Mouse (Mus musculus) lung, postnatal 0 days (tissue): Measurements from ENCODE around the gene Sec14l1.

Experiments used
- CTCF ChIP-seq: IDR thresholded peaks from 2 replicates; pipeline ENCODE4 v1.5.1; 2016; ENCODE audit warnings: antibody characterized with exemption, mild to moderate bottlenecking
- EP300 ChIP-seq: IDR thresholded peaks from 2 replicates; pipeline ENCODE4 v1.6.1; 2016; ENCODE audit warnings: antibody characterized with exemption, mild to moderate bottlenecking, control low read depth

DNA sequence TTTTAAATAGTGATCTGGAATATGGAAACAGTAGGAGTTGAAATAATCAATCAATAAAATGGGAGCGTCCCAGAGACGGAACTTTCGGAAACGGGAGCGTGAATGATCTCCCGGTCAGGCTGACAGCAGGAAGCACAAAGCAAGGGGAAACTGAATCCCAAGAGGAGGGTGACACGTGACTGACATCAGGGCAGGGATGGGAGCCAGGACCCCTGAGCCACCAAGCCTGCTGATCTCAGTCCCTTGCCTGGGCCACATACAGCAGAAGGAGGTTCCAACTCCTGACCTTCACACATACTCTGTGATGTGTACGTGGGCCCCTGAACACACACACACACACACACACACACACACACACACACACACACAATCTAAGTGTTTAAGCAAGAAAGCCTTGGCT, 46.6 kb downstream of the Sec14l1 start:
- TF ChIP-seq CTCF: no peak
- TF ChIP-seq EP300: no peak
